In the genomic region with DNA sequence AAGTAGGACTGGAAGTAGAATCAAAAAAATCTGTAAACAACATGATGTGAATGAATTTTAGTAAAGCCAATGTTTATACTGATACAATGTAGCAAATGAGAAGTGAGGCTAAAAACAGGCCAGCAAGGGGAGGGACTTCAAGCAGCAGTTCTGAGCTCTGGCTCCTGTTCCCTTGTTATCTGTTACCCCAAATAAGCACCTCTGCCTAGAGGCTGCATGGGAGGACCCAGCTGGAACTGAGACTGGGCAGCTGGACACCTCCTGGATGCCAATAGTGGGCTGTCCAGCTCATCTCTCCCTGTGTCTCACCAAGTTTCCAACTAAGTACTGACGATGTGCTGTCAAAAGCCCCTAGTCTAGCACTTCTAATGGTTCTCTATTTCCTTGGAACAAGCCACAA, we compare ENCODE assay signal across 22 mouse cellular contexts.
DNase-seq lines count a peak whose midpoint lies in the region; TF ChIP-seq lines count a peak whose summit lies in the region.
"Had no signal": no experiment of that assay in that cellular context is flagged by ENCODE, and none has a peak within 500 bp of the region (broad histone marks: within the 10 kb centered on the region; RNA-seq: fewer than 3 reads in every experiment).

No protein-coding gene starts in this region.

- intact Hi-C loops in heart, adult 2 months (cut with DNase I): no loop called here
- intact Hi-C loops in heart, postnatal 25 days (cut with DNase I): no loop called here
- intact Hi-C loops in heart, postnatal 10 days (cut with DNase I): no loop called here

- DNase-seq in heart, adult 2 months: peak; percentile 39 to 50
- no peak for DNase-seq in heart, postnatal 25 days (ENCODE audit: low spot score)
- peak; percentile 46 to 49 for DNase-seq in heart, postnatal 10 days
- no peak for DNase-seq in spleen, postnatal 10 days (ENCODE audit: low spot score in 2 of 2)
- no peak for DNase-seq in kidney, postnatal 4 days
- DNase-seq: adrenal gland, postnatal 25 days; cerebellum, adult 11-12 months; cerebellum, postnatal 10 days; kidney, postnatal 25 days; layer of hippocampus, postnatal 36 days; lung, adult 18-20 months; lung, postnatal 4 days; right cerebral cortex, adult 18-20 months; right cerebral cortex, postnatal 4 days; thymus, adult 18-20 months; thymus, postnatal 36 days had no signal

- H3K79me2 ChIP-seq in heart, adult 2 months (replicated peaks; ENCODE audit: control insufficient read depth, insufficient read depth, low read length): no peaks in the 10 kb centered on the region

- TF ChIP-seq CTCF in heart, adult 2 months (IDR thresholded peaks at IDR 0.05): no peak

- H3K27ac ChIP-seq in heart, adult 2 months: peak overlapping the region; percentile 53
- H3K27ac ChIP-seq in brown adipose tissue, adult 24 weeks (replicated peaks; ENCODE audit: low read depth, low read length): peak overlapping the region; percentile 72
- H3K27ac ChIP-seq: forebrain, embryonic 13.5 days; limb, embryonic 12.5 days; neural tube, embryonic 15.5 days; stomach, embryonic 15.5 days had no signal

- H3K4me1 ChIP-seq in heart, adult 2 months (ENCODE audit: control insufficient read depth, insufficient read depth, low read length): peaks cover 1% of the 10 kb centered on the region
- H3K4me1 ChIP-seq in brown adipose tissue, adult 24 weeks (ENCODE audit: control insufficient read depth, insufficient read depth, insufficient read length, low read length): no peaks in the 10 kb centered on the region
- H3K4me1 ChIP-seq in megakaryocyte, embryonic 14.5 days: peaks cover 19% of the 10 kb centered on the region
- H3K4me1 ChIP-seq: forebrain, embryonic 13.5 days; limb, embryonic 12.5 days; neural tube, embryonic 15.5 days; stomach, embryonic 15.5 days had no signal

- peaks cover 3% of the 10 kb centered on the region; the same call in 1 of the 2 replicates for H3K36me3 ChIP-seq in heart, adult 2 months (ENCODE audit: control insufficient read depth, insufficient read depth, low read length)
- H3K36me3 ChIP-seq in megakaryocyte, embryonic 14.5 days (replicated peaks; ENCODE audit: low read length): no peaks in the 10 kb centered on the region
- H3K36me3 ChIP-seq: limb, embryonic 12.5 days; neural tube, embryonic 15.5 days; stomach, embryonic 15.5 days had no signal

- 47% methylated on average over 1 of the region's 1 CpGs for WGBS in heart, adult 2 months

- H3K27me3 ChIP-seq in heart, adult 2 months (ENCODE audit: control insufficient read depth, insufficient read depth, low read length): no peaks in the 10 kb centered on the region
- no peaks in the 10 kb centered on the region for H3K27me3 ChIP-seq in megakaryocyte, embryonic 14.5 days (replicated peaks)
- H3K27me3 ChIP-seq: forebrain, embryonic 13.5 days; limb, embryonic 12.5 days; neural tube, embryonic 15.5 days; stomach, embryonic 15.5 days had no signal

- no peak overlapping the region for H3K9ac ChIP-seq in heart, adult 2 months (ENCODE audit: low read depth, low read length)
- H3K9ac ChIP-seq: forebrain, embryonic 13.5 days; limb, embryonic 12.5 days; neural tube, embryonic 15.5 days; stomach, embryonic 15.5 days had no signal

- no peak for TF ChIP-seq POLR2A in heart, adult 2 months (IDR thresholded peaks at IDR 0.05; ENCODE audit: insufficient read depth, low read depth, low read length)

- H3K4me3 ChIP-seq in heart, adult 2 months: no peak overlapping the region
- no peak overlapping the region for H3K4me3 ChIP-seq in brown adipose tissue, adult 24 weeks (ENCODE audit: insufficient read depth, low read depth, low read length)
- peak overlapping the region; percentile 67 for H3K4me3 ChIP-seq in megakaryocyte, embryonic 14.5 days (replicated peaks)
- H3K4me3 ChIP-seq: forebrain, embryonic 13.5 days; limb, embryonic 12.5 days; neural tube, embryonic 15.5 days; stomach, embryonic 15.5 days had no signal

- no peaks in the 10 kb centered on the region for H3K9me3 ChIP-seq in megakaryocyte, embryonic 14.5 days
- H3K9me3 ChIP-seq: forebrain, embryonic 13.5 days; limb, embryonic 12.5 days; neural tube, embryonic 15.5 days; stomach, embryonic 15.5 days had no signal

- no peak for TF ChIP-seq EP300 in heart, adult 2 months (IDR thresholded peaks at IDR 0.05; ENCODE audit: insufficient read depth, low read depth, low read length)

Comparison
In these comparisons a context has a peak if more than half of its experiments do, and no peak if none do; other contexts are left out.
1. DNase-seq: peak in heart, adult 2 months (2 of 2) and heart, postnatal 10 days (2 of 2); none in heart, postnatal 25 days (single experiment), spleen, postnatal 10 days (0 of 2) and kidney, postnatal 4 days (0 of 2).